Mouse (Mus musculus) leukemia stem cell, adult 10-12 weeks (primary cell): Measurements from ENCODE around the gene Zfp428. TPM values are rescaled to one million over a fixed set of nuclear protein-coding genes. Genes with fewer than 3 reads are reported as not detected.

ENCODE experiments used
- polyA plus RNA-seq: library from polyadenylated mRNA; stranded (reverse); fragments of >175 nt; gene quantifications from 2 replicates; pipeline ENCODE4 v1.2.3, GENCODE M21; 2012; ENCODE audit warnings: low replicate concordance

The Zfp428 gene
- polyA plus RNA-seq = 13.1 and 23.9 TPM in 2 replicates

DNA sequence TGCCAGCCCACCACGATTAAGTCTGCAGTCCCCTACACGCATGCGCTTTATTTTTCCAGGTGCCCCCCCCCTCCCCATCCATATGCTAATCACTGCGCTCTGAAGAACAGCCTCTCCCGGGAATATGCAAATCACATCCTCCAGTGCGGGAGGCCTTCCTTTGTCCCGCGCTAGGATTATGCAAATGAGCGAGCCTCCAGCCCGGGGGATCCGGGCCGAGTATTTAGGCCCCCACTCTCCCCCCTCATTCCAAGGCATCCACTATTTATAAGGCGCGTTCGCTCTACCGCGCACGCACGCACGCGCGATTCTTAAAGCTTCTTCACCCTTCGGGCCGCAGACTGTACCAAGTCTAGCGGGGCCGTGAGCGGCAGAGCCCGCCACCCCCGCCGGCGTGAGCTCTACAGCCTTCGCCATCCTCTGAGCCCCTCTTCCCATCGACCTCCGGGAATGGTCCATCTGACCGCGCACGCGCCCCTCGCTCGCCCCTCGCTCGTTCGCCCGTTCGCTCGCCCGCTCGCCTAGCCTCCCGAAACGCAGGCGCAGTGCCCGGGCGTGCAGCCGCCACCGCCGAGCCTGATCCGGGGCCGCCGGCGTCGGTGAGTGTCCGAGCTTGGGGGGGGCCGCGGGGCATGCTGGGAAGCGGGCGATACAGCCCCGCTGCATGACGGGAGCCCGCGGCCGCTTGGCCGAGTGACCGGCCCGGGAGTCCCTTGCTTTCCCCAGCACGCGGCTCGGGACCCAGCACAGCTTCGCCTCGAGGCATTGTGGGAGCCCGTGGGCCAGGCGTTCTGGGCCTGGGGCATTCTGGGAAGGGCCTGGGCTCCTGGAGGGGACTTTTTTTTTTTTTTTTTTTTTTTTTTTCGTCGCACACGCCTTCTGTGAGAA, at the start of gene Zfp428:
TSS of gene Zfp428 (plus strand) at position 169 of the 888 bp plus-strand sequence.

DNA sequence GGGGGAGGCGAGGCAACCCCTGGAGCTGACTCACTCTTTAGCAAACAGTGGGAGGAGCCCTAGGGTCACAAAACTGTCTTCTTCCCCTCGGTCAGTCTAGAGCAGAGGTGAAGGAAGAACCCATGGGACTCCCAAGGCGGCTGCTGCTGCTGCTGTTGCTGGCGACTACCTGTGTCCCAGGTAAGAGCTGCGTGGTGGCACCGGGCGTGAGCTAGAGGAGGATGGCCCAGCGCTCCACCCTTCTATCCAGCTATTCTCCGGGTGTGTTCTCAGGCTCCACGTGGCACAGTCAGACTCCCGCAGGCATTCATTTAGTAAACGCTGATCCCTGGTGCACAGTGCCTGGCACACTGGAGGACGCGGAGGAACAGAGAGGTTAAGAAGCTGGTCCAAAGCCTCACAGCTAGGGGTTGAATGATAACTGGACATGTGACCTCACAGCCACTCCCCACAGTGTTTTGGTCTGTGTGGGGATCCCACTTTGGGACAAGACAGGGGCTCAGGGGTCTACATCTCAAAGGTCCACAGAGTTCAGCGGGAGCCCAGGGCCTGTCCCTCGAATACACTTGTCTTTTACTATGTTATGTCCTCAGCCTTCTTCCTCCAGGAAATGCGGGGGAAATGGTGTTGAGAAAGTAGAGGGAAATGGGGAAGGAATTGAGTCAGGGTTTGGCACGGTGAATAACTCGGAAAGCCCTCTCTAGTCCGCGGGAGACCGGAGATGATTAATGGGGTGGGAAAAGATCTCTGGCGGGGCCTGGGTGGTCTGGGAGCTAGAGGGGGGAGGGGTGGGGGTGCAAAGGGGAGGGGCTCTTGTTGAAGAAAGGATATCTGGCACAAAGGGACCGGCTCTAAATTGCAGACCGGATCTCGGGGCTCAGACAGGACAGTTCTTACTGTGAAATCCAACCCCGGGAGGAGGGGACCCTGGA, 44.2 kb upstream of the Zfp428 start, which contains the start of gene Plaur:
TSS of gene Plaur (plus strand) at position 97 of the 932 bp plus-strand sequence.

DNA sequence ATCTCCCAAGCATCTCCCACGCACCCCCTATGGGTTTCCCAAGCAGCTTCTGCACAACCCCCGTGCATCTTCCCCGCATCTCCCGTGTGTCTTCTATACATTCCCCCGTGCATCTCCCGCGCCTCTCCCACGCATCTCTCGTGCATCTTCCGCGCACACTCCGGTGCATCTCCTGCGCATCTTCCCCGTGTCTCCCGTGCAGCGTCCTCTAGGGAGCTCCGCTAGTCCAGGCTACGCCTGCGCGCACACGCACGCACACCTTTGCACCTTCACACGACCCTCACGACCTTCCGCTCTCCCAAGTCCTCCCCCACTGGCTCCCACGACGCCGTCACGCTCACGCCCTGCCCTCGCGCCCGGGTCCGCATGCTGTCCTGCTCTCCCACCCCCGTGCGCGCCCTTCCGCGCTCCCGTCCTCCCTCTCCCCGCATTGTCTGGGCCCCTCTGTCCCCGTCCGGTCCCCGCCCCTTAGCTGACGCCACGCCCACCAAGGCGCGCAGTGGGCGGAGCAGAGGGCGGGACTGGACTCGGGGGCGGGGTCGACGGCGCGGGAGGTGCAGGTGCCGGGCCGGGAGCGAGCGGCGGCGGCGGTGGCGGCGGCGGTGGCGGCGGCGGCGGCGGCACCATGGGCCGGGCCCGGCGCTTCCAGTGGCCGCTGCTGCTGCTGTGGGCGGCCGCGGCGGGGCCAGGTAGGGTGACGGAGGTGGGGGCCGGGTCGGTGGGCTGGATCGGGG, 25.2 kb upstream of the Zfp428 start, which contains the start of gene Cadm4:
TSS of gene Cadm4 (plus strand) at position 550 of the 734 bp plus-strand sequence.

DNA sequence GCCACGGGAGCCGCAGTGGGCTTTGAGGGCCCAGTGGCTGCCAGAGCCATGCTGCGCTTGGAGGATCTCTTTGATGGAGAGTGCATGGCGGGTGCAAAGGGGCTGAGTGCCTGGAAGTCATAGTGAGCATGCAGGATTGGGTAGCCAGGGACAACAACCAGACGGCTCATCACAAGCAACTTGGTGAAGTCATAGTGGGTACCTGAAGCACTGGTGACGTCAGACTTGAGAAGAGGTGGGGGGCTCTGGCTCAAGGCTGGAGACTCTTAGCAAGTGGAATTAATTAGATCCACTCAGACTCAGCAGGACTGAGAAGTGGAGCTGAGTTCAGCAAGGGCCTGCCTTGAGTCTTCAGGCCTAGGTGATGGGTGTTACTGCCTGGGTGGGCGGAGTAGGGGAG, 5.5 kb downstream of the Zfp428 start, which contains the start of gene AC161166.1:
TSS of gene AC161166.1 (minus strand) at position 101 of the 400 bp plus-strand sequence.

DNA sequence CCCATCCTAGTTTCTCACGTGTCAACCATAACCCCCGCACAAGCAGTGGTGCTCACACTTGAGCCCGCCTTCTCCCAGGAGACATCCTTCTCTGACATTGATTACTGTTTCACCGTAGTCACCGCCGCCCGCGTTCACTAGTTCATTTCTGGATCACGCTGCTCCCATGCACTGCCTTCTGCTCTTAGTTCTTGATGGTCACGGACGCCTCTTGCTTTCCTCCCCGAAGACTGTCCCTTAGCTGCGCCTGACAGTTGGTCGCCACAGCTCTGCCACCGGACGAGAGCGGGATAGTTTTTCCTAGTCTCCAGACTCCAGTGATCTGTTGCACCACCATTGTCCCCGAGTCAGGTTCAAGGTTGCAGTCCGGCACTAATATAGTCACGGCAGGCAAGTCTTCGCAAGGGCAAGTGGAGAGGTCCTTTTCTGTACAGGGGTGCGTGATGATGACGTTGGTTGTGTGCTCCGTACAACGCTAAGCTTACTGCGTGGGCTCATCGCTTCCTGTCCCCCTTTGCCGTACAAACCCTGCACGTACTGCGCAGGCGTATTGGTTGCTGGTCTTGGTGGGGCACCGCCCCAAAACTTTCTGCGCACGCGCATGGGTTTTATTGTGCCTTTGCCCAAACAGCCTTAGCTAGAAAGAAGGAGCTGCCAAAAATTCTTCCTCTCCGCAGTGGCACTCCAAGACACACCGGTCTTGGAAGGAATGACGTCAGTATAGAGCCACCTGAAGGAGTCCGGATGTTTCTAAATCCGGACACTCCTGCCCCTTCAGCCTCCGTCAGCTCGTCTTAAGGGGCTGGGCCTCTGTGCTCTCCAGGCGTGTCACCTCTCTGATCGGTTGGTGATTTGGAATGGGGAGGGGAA, 23.5 kb downstream of the Zfp428 start, which contains the start of gene Irgq:
TSS of gene Irgq (plus strand) at position 628 of the 870 bp plus-strand sequence.

DNA sequence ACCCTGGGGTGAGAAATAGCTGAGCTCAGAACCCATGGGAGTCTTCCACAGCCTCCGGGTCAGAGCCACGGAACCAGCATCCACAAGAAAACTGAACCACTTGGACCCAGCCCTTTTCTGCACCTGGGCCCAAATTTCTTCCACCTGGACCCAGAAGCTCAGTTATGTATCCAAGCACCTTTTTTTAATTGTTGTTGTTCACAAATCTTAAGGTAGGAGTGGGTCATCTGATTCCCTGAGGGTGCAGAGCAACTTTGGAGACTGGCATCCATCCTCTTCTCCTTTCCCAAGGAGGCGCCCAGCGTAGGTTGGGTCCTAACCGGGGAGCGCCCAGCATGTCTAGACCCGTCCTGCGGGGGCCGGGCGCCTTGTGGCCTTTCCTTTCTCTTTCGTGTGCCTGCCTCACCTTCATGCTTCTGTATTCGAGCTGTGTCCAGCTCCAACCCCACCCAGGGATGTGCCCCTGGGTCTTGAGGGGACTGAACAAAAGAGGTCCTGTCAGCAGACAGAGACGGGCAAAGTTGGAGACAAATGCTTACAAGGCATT, 39.3 kb downstream of the Zfp428 start, which contains the start of the genes Pinlyp and Xrcc1:
TSS of gene Pinlyp (minus strand) at position 51 of the 547 bp plus-strand sequence.
TSS of gene Xrcc1 (plus strand) at position 222 of the 547 bp plus-strand sequence.

Other genes starting within 250 kb of the Zfp428 start
- 0.33 and 0.41 TPM in 2 replicates for gene Zfp93, start 236.6 kb upstream of the Zfp428 start, polyA plus RNA-seq
- gene Zfp61, start 205.8 kb upstream of the Zfp428 start, polyA plus RNA-seq = 1.4 and 3.6 TPM in 2 replicates
- gene Zfp94, start 190.3 kb upstream of the Zfp428 start, polyA plus RNA-seq = 1.3 and 1.9 TPM in 2 replicates
- not detected in 2 replicates for gene Tescl, start 173.1 kb upstream of the Zfp428 start, polyA plus RNA-seq
- not detected in 2 replicates for gene Lypd5, start 157.8 kb upstream of the Zfp428 start, polyA plus RNA-seq
- gene Kcnn4, start 136.7 kb upstream of the Zfp428 start, polyA plus RNA-seq = 200 and 304 TPM in 2 replicates
- 75.6 and 251 TPM in 2 replicates for gene Smg9, start 107.4 kb upstream of the Zfp428 start, polyA plus RNA-seq
- not detected in 2 replicates for gene Irgc1, start 54.7 kb upstream of the Zfp428 start, polyA plus RNA-seq
- gene Plaur, start 44.5 kb upstream of the Zfp428 start, polyA plus RNA-seq = 37.3 and 49.5 TPM in 2 replicates
- 4.2 and 15.4 TPM in 2 replicates for gene Cadm4, start 25.0 kb upstream of the Zfp428 start, polyA plus RNA-seq
- gene AC161166.1, start 5.4 kb downstream of the Zfp428 start, polyA plus RNA-seq = not detected in 2 replicates
- 8.4 and 8.9 TPM in 2 replicates for gene Irgq, start 23.7 kb downstream of the Zfp428 start, polyA plus RNA-seq
- not detected in 2 replicates for gene Pinlyp, start 39.1 kb downstream of the Zfp428 start, polyA plus RNA-seq
- gene Xrcc1, start 39.3 kb downstream of the Zfp428 start, polyA plus RNA-seq = 117 and 588 TPM in 2 replicates
- 11.9 and 12.2 TPM in 2 replicates for gene Ethe1, start 80.5 kb downstream of the Zfp428 start, polyA plus RNA-seq
- 0.47 and 1.9 TPM in 2 replicates for gene Zfp575, start 80.6 kb downstream of the Zfp428 start, polyA plus RNA-seq
- gene Phldb3, start 103.8 kb downstream of the Zfp428 start, polyA plus RNA-seq = 2.1 and 4.4 TPM in 2 replicates
- not detected in 2 replicates for gene Lypd3, start 129.5 kb downstream of the Zfp428 start, polyA plus RNA-seq
- not detected in 2 replicates for gene Tex101, start 169.7 kb downstream of the Zfp428 start, polyA plus RNA-seq
- gene BC049730, start 202.2 kb downstream of the Zfp428 start, polyA plus RNA-seq = not detected in 2 replicates
- not detected in 2 replicates for gene Gm4763, start 219.9 kb downstream of the Zfp428 start, polyA plus RNA-seq